Mouse (Mus musculus): ENCODE results near the gene Acss1.

Acss1 gene

DNA sequence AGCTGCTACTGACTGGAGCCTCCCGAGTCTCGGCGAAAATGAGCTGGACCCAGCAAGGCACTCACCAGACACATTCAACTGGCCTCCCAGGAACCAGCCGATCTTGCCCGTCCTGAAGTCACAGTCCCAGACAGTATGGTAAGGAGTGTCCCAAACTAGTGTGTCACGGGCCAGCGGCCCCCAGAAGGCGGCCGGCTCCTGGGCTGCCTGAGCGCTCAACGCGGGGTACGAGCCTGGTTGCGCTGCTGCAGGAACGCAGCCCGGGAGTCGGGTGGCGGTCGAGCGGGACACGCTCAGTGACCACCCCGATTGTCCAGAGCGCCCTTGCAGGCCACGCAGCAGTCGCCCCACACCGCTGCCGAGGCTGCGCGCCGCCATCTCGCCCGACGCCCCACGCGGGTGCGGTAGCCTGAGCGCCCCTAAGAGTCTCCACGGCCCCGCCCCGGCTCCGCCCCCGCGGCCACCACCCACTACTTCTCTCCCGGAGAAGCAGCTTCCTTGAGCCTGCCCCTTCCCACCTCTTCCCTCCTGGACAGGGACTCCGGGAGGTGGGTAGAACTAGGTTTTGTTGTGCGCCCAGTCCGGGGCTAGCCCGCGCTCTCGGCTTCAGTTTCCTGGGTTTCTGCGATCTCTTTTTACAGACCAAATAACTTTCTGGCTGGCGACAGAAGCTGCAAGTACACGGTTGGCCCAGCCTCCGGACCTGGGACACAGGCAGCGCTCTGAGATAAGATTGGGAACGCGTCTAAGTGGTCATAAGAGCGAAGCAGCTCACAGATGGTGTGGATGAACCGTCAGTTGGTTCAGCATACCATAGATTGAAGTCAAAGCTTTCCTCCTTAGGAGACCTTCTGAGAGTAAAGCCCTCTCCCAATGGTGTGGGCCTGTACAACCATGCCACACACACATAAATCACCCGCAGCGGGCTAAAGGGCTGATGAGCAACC, at the start of gene Acss1:
Acss1 (minus strand) TSS at position 681 of the 947 bp plus-strand sequence.
- DNase-seq (ENCODE audit: extremely low spot score, low spot score): peak; percentile 71

DNA sequence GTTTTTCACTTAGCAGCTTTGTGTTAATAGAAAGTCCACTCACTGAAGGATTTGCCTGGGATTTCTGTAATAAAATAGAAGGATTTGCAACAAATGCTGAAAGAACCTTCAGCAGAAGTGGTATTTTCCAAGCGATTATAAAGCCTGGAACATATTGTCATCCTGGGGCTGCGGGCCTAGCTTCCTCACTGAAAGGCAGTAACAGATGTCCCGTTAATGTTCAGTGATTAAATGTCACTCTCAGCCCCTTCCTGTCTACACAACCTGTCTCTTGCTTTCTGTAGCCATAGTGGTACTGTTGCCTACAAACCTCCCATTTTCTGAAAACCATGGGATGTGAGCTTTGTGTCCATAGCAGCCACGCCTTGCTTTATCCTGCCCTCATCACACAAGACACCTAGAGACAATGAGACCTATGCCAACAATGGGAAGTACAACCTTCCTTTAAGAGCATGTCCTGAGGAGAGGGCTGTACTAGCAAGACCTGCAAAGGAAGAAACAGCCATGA, 43.9 kb upstream of the Acss1 start:
- no peak for DNase-seq (ENCODE audit: extremely low spot score, low spot score)

DNA sequence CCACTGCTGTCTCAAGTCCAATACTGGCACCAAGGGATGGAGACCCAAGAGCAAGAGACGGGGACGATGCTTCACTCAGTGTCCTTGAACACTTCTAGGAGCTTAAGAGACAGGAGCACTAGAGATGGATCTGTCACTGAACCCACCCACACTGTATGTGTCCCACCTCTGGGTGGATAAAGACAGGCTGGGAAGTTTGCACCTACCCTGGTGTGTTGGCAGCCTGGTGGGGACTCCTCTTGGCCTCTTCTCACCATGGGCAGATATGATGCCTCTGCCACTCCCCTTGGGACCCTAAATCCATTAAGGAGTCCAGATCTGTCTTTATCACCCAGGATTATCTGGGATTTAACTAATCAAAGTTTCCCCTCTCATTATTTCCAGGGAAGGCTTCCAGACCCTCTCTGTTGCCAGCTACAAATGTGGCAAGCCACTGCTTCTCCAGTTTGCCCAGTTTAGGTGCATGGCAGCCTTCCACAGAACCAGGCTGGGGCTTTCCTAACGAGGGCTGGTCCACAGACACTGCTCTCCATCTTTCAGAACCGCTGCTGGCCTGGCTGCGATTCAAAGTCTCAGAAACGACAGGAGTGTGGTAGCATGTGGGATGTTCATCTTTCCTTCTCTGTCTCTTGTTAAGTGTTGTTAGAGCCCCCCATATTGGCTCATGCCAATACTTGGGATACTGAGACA, 23.3 kb upstream of the Acss1 start:
- no peak for DNase-seq (ENCODE audit: extremely low spot score, low spot score)

DNA sequence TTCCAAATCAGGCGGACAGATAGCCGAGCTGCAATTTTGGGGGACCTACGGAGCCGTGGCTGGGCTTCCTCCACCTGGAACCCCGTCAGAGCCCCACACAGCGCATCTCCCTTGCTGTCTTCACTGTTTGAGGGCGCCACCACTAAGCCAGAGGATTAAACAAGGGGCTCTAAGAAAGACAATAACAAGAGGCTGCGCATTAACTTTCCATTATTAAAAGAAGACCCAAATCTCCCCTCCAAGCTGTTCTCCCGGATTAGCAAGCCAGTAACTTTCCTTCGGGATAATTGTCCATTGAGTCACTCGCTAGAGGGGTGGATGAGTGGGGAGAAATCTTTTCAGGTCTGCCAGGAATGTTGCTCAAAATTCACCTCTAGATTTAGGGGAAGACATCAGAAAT, 21.9 kb upstream of the Acss1 start:
- no peak for DNase-seq (ENCODE audit: extremely low spot score, low spot score)

DNA sequence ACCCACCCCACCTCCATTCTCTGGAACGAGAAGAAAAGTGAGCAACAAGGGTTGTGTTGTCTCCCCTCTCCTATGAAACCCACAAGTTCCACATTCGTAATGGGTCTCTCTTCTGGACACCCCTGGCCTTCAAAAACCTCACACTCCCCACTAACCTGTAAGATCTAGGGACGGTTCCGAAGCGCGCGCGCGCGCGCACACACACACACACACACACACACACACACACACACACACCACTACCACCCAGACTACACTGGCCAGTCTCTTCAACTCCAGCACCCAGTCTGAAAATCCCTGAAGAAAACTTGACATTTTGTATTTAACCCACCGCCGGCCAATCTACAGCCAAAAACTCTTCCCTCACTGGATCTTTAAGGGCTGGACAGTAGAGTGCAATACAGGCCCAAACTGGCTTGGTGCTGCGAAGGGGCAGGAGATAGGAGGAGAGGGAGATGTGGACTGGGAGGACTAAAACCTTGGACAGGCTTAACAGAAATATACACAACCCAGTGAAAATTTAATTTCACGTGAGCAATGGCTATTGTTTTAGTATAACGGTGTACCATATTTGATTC, 21.0 kb upstream of the Acss1 start, which contains the start of gene Vsx1:
Vsx1 (minus strand) TSS at position 138 of the 578 bp plus-strand sequence.
- no peak for DNase-seq (ENCODE audit: extremely low spot score, low spot score)

DNA sequence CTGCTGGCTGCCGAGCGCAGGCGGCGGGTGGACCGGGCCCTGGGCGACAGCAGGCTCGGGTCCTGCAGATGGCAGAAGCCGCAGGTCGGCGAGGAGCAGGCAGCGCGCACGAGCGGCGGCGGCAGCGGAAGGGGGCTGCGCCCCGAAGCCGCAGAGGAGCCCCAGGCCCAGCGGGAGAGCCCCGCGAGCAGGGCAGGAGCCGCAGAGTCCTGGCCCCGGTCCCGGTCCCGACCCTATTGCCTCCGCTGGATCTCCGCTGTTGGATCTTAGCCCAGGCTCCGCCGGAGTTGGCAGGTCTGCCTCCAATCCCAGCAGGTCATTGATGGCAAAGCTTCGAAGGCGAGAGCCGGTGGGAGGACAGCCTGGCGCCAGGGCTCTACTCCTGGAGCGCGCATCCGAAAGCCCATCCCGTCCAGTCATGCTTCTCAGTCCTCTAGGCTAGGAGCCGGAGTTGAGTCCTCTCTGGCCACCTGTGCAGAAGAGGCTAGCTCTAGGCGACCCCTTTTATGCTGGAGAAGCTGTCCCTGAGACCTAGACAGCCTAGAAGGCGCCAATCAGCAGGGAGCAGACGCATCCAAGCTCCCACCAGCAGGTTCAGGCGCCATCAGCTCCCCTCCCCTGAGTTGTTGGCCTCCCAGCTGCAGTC, 20.4 kb upstream of the Acss1 start:
- DNase-seq (ENCODE audit: extremely low spot score, low spot score): peak; percentile 60

DNA sequence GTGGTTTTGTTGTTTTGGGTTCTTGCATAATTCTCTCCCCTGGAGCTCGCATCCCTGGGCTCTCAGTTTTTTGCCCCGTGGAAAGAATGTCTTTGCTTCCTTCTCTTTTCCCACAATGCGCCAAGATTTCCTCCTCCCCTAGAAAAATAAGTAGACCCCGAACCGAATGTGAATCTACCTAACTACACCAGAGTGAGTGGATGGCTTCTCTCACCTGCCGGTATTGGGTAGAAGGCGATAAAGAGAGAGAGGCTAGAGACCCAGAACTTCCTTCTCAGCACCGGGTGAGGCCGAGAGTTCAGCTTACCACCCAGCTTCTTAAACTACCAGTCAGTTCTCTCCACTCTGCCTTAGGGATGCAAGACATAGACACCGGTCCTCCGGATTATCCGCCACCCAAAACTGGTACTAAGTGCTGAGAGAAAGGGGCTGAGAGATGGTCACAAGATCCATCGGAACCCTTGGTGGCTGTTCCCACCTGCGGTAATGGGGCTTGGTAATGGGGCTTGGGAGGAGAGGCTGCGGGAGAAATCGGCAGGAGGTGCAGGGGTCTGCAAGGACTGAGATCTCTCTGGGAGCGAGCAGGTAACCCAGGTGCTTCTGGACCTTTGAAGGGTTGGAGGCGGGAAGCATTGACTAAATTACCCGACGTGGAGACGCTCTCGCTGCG, 19.7 kb upstream of the Acss1 start:
- DNase-seq (ENCODE audit: extremely low spot score, low spot score): peak; percentile 27

DNA sequence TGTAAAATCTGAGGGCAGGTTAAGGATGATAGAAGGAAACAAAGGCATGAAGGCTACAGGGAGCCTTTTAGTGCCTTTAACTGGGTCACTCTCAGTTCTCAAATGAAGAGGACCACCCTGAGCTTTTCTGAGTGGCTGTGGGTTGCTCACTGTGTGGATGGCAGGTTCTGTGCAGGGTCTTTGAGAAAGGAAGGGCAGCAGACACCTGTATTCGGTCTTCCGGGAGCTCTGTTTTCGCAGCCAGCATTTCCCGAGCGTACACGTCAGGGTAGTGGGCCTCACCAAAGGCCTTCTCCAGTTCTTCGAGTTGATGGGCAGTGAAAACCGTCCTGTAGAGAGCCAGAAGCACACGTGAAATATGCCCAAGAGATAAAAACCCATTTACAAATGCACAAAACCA, 17.1 kb upstream of the Acss1 start:
- no peak for DNase-seq (ENCODE audit: extremely low spot score, low spot score)

DNA sequence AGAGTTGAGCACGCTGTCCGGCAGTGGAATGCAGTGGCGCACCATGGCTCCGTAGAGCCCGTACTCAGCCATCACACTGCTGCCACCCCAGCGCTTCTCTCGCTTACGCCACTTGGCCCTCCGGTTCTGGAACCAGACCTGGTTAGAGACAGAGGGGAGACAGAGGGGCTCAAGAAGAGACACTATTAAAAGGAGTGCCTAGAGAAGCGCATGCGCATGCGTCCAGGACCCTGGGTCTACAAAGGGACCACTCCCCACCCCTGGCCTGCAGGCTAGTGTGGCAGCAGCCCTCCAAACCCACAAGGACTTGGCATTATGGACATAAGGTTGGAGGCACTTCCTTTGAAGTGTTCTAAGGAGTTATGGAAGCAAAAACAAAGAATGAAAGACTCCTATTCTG, 16.2 kb upstream of the Acss1 start:
- peak; percentile 7 for DNase-seq (ENCODE audit: extremely low spot score, low spot score)

DNA sequence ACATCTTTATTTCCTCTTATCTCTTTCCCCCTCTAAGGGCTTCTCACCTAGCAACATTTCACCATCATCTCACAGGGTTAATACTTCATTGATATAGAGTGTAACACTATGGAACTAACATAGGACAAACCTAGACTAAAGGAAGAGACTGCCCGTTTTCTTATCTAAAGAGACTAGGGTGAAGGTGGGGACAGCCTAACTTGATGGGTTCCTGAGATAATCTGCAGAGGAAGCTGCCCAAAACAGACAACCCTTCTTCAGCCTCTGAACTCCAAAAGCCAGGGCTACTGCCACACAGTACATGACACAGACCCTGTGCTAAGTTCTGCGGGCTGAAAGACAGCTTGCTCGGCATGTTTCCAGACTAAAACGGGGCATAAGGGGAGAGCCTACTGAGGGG, 13.3 kb upstream of the Acss1 start:
- no peak for DNase-seq (ENCODE audit: extremely low spot score, low spot score)

DNA sequence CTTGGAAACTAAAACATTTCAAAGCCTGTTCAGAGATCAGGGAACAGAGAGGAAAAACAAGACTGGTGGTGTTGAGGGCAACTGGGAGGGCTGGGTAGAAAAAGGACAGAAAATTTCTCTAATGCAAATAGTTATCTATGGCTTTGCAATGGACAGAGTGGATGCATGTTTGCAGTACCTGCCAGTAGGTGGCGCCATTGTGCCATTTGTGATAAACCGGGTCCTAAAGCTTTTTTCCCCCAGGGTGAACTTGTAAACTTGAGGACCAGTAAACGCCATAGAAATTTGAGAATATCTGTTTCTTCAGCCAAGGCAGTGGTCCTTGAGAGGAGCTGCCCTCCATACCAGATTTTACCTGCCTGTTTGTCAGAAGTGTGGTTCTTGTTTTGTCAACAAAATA, 10.1 kb upstream of the Acss1 start:
- DNase-seq (ENCODE audit: extremely low spot score, low spot score): peak; percentile 83

DNA sequence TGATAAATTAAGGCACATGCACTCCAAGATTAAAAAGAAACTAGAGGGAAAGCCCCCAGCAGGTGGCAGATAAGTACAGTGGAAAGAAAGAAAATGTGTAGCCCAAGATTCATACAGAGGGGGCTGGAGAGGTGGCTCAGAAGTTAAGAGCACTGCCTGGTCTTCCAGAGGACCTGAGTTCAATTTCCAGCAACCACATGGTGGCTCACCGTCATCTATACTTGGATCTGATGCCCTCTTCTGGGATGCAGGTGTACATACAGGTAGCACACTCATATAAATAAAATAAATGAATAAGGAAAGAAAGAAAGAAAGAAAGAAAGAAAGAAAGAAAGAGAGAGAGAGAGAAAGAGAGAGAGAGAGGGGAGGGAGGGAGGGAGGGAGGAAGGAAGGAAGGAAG, 7.2 kb upstream of the Acss1 start:
- DNase-seq (ENCODE audit: extremely low spot score, low spot score): no peak

DNA sequence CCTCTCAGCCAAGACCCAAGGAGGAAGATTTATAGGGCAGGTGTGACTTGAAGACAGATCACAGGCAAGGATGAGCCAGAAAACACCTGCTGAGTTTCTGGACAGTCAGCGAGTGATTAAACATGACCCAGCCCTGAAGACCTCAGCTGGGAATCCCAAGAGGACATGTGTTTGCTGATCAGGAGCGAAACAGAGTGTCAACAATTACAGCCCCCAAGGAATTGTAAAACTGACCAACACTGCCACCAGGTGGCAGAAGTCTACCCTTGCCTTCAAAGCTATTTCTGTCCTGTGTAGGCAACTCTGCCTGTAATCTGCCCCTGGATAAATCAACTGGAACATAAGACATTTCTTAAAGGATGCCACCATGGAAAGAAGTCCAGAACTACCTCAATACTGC, 6.6 kb upstream of the Acss1 start:
- peak; percentile 61 for DNase-seq (ENCODE audit: extremely low spot score, low spot score)

DNA sequence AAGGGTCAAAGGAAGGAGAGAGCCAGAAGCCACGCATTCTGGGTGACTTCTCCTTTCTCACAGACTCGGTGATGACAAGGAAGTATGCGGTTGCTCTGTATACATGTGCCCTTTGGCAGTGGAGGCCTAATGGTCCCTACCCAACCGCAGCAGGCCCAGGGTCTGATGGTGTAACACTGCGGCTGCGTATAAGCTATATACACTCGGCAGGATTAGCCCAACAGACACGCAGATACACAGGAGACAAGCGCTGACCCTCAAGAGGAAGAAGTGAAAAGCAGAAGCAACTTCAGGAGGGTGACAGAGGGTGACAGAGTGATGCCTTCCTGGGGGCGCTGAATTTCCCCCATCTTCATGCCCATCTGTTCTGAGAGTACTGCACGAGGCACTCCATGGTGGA, 5.6 kb upstream of the Acss1 start:
- DNase-seq (ENCODE audit: extremely low spot score, low spot score): no peak

DNA sequence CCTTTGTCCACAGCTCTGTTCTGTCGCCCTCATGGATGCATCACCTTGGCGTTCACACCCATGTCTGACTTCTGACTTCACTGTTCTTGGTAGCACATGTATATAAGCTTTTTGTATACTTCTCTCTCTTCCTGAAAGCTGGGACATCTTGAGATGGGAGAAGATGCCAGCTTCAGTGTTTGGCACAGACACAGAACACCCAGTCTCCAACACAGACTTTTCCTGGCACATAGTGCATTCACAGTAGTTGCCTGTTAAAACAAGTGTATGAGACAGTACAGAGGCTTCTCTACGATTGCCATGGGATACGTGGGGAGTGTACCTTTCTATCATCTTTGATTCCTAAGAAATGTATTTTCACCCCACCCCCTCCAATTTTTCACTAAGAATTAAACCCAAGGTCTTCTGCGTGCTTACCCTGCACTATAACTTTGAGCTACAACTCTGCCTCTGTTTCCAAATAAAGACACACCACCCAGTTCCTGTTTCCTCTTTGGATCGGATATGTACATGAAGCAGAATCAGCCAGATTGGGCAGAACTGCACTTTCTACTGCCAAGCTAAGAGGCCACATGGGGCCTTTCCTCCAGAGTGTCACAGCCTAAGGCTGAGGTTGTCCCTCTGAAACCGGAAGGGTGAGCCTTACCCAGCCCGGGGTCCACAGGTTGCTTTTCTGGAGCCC, 3.5 kb upstream of the Acss1 start:
- no peak for DNase-seq (ENCODE audit: extremely low spot score, low spot score)

DNA sequence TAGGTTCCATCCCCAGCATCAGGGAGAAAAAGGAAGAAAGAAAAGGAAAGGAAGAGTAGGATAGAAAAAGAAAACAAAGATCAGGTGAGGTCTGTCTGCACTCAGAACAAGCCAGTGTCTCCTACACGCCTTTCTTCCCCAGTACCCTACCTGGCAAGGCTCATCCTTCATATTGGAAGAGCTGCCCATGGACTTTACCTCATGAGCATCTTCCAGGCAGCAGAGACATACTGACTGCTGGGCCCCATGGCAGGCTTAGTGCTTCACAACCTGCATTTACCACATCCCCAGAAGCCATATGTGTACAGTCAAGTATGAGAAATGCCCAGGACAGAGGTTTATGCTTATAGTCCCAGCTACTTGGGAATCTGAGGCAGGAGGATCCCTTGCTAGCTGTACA, 2.6 kb upstream of the Acss1 start:
- DNase-seq (ENCODE audit: extremely low spot score, low spot score): no peak

DNA sequence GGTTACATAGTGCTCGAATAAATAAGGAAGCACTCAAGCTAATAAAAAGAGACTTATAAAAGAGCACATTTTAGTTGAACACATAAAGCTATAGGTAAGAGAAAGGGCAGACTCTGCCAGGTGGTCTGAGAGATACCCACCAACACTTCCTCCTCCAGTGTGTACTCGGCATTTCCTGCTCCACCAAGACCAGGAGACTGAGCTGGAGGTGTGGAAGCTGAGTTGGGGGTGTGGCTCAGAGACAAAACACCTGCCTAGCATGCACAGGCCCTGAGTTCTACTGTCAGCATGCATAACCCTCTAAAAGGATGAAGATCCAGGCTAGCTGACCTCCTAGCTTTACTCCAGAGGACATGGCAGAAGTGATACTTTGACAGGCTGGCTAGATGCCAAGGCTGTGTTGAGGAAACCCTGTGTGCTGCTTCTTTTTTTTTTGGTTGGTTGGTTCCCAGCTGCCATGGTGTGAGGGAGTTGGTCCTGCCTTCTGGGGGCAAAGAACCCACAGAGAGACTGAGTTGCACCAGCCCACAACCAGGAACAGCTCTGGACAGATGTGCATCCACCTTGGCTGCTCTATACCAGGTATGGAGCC, 1.2 kb upstream of the Acss1 start:
- DNase-seq (ENCODE audit: extremely low spot score, low spot score): no peak

DNA sequence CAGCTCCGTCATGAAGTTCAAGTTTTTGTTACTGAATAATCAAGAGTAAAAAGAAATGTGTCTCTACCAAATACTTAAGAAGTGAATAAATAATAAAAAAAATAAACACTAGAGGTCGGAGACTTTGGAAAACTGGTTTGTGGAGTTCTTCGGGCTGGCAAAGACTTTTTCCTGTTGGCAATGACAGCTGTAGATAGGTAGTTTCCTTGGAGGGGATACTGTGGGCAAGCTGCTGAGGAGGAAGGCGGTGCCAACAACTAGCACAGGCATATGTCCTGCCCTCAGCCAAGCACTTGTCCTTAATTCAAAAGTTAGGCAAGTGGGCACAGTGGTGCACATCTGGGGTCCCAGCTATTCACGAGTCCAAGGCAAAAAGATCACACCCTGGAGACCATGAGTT, 656 bp upstream of the Acss1 start:
- no peak for DNase-seq (ENCODE audit: extremely low spot score, low spot score)

DNA sequence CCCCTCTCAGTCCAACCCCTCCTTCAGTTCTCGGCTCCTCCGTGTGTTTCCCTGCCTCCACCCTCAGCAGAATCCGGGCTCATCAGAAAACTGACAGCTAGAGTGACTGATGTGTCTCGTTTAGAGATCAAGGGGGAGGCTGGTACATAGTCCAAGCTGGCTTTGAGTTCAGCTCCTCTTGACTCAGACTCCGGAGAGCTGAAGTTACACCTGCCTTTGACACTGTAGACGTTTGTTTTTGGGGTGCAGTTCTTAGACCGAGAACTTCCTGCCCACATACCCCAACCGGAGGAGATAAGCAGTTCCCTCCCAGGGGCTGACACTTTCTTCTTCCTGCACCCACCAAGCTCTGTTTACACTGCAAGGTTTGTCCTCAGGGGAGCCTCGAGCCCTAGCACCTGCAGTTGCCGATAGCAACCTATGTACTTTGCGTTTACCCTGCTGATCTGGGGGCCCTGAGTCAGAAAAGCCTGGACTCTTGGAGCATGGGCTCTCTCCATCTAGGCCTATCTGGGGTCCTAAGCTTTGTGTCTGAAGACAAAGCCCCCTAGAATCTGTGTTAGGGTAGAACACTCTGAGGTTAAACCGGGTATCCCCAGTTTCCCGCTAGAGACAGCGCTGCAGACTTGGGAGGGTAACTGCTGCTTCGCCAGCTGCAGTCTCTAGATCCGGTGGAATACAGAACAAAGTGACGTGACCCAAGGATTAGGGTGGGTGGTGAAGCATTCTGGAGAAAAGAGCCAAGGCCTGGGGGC, 1.1 kb downstream of the Acss1 start:
- peak; percentile 34 for DNase-seq (ENCODE audit: extremely low spot score, low spot score)

Measured in neural tube, embryonic 10.5 days (tissue).